Mouse (Mus musculus) kidney, embryonic 16.5 days (tissue): ENCODE measurements around the gene Gbe1. TPM values are rescaled to one million over a fixed set of nuclear protein-coding genes. Genes with fewer than 3 reads are reported as not detected.

Experiments used
- ATAC-seq: fragments of 200-750 bp; cut with Nextera tagmentation; 2 replicates; pipeline ENCODE4 v1.8.0; 2017; ENCODE audit warnings: moderate TSS enrichment; ENCODE audit not compliant: low FRiP score, low TSS enrichment
- H3K27ac ChIP-seq: fragments of 300-500 bp; sonication (generic); 2 replicates; pipeline ENCODE4 v1.5.1; 2014; ENCODE audit warnings: low read length
- H3K27me3 ChIP-seq: fragments of 300-500 bp; sonication (generic); 2 replicates; pipeline ENCODE4 v1.6.1; 2014; ENCODE audit warnings: low read length, control low read depth, mixed read lengths; ENCODE audit not compliant: insufficient read depth
- H3K36me3 ChIP-seq: fragments of 300-500 bp; sonication (generic); 2 replicates; pipeline ENCODE4 v1.6.1; 2014; ENCODE audit warnings: low read length, control low read depth, mixed read lengths; ENCODE audit not compliant: insufficient read depth
- H3K4me1 ChIP-seq: fragments of 300-500 bp; sonication (generic); 2 replicates; pipeline ENCODE4 v1.6.1; 2014; ENCODE audit warnings: low read length, control low read depth, mixed read lengths; ENCODE audit not compliant: insufficient read depth
- H3K4me2 ChIP-seq: fragments of 300-500 bp; sonication (generic); replicated peaks from 2 replicates; pipeline ENCODE4 v1.6.1; 2014; ENCODE audit warnings: low read depth, low read length
- H3K4me3 ChIP-seq: fragments of 300-500 bp; sonication (generic); 2 replicates; pipeline ENCODE4 v1.5.1; 2014; ENCODE audit warnings: mild to moderate bottlenecking, low read length
- H3K9ac ChIP-seq: fragments of 300-500 bp; sonication (generic); replicated peaks from 2 replicates; pipeline ENCODE4 v1.6.1; 2014; ENCODE audit warnings: low read length
- H3K9me3 ChIP-seq: fragments of 300-500 bp; sonication (generic); 2 replicates; pipeline ENCODE4 v1.6.1; 2016; ENCODE audit warnings: low read length, control low read depth
- WGBS: fragments of 180-500 bp; shearing (Covaris S2); extraction: QIAGEN DNeasy Blood & Tissue Kit; methylation state at CpG from one replicate; pipeline ENCODE4 v1.1.7; 2014; 5-methylcytosine and 5-hydroxymethylcytosine counted together
- polyA plus RNA-seq: library from polyadenylated mRNA; unstranded; fragments of >200 nt; fragmentation: Nextera tagmentation; extraction: Ambion mirVana; gene quantifications from 2 replicates; pipeline ENCODE4 v1.2.1, GENCODE M21; 2015

Gene Gbe1
- polyA plus RNA-seq, 1 experiment from 2014 or later = 30.1 TPM

DNA sequence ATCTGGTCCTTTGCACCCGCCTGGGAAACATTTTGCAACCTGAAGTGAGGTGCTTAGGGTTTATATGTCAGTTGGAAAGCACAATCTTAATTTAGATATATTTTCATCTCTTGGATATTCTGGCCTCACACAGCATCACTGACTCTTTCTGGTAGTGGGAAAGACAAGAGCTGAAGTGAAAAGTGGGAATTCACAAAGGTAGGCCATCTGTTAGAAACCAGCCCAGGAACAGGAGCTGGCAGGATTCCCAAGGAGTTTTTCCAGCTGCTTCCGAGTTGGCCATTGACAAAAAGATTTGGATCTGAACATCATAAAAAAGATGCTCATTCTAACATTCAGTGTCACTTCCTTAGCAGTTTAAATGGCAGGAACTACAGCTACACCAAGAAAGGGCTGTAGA is 294.6 kb downstream of the Gbe1 start:
- Histone ChIP-seq H3K9ac (no peak overlapping the region), H3K36me3 (no peaks in the 10 kb centered on the region), H3K4me2 (no peak overlapping the region), H3K27ac (no peak overlapping the region), H3K9me3 (0 out of 2 replicates have a peak, but pooled peaks cover 4% of the 10 kb centered on the region), H3K4me3 (no peak overlapping the region), H3K4me1 (no peaks in the 10 kb centered on the region), H3K27me3 (no peaks in the 10 kb centered on the region)
- no peak for ATAC-seq
- 67% methylated on average over 2 of the region's 2 CpGs for WGBS

DNA sequence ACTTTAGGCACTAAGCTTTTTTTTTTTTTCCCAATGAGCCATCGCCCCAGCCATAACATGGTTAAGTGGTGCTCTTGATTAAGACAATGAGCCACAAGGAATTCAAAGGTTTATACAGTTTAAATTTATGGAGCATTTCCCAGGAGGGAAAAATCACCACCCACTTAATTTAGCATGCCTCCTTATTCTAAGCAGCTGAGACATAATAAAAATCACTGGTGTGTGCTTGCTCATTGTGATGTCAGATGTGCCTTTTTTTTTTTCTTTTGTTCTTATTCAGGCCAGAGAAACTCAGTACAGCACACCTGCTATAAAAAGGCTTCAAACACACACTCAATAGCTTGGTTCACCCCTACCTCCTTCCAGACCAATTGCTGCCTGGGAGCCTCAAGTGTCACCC is 303.9 kb downstream of the Gbe1 start:
- peak; percentile 46; the same call in 1 of the 2 replicates for ATAC-seq
- H3K27me3 ChIP-seq = no peaks in the 10 kb centered on the region
- no peak overlapping the region for H3K9ac ChIP-seq
- H3K9me3 ChIP-seq = no peaks in the 10 kb centered on the region
- no peaks in the 10 kb centered on the region for H3K36me3 ChIP-seq
- H3K4me2 ChIP-seq = no peak overlapping the region
- no peak overlapping the region for H3K4me3 ChIP-seq
- H3K4me1 ChIP-seq = no peaks in the 10 kb centered on the region
- no peak overlapping the region for H3K27ac ChIP-seq
- 45% methylated on average over 1 of the region's 1 CpGs for WGBS

- 80% methylated on average over 3 of the region's 3 CpGs for WGBS
- no peaks in the 10 kb centered on the region for H3K4me1 ChIP-seq
- H3K27me3 ChIP-seq = no peaks in the 10 kb centered on the region
- no peaks in the 10 kb centered on the region for H3K36me3 ChIP-seq
- H3K27ac ChIP-seq = no peak overlapping the region
- no peak overlapping the region for H3K9ac ChIP-seq
- no peak for ATAC-seq
- no peak overlapping the region for H3K4me3 ChIP-seq
- H3K9me3 ChIP-seq = no peaks in the 10 kb centered on the region
- no peak overlapping the region for H3K4me2 ChIP-seq
These were observed 304.4 kb downstream of the Gbe1 start for GRCm38 (mm10) chr16:70618168-70618567.
